Mouse (Mus musculus): ENCODE measurements around the gene Sox10.

- TF ChIP-seq CTCF (conservative IDR thresholded peaks at IDR 0.05; ENCODE audit: insufficient read depth, insufficient read length, low read depth, low read length) (no peak), POLR2A (IDR thresholded peaks at IDR 0.05; ENCODE audit: low read depth, low read length) (no peak)
Observed at GRCm38 (mm10) chr15:79135332-79135731, 29.7 kb downstream of the Sox10 start.
